Mouse (Mus musculus): ENCODE results near the gene Wap. TPM values are rescaled to one million over a fixed set of nuclear protein-coding genes. Genes with fewer than 3 reads are reported as not detected.

Gene Wap
- total RNA-seq, 2 experiments from 2014 or later: not detected

- no peak for DNase-seq
Measured at GRCm38 (mm10) chr11:6597523-6597922, 40.9 kb downstream of the Wap start.

DNA sequence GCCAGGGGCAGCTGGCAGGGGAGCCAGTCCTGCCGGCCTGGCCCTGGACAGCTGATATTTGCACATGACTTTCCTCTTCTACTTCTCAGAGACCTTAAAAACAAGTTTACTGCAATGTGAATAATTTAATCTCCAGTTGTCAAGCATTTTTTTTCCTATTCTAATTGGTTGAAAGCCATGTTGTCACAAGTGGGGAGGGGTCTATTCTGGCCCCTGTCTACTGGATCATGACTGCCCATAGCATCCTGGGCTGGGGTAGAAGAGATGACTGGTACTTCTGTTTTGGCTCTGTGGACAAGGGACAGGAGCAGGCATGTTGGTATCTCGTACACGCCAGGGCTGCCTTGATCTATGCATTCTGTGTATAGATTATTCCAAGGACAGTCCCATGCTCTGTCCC is 41.8 kb downstream of the Wap start:
- no peak for DNase-seq

- no peak for DNase-seq
Measured at GRCm38 (mm10) chr11:6596205-6596604, 42.2 kb downstream of the Wap start.

GRCm38 (mm10) chr11:6595339-6595738 is 43.1 kb downstream of the Wap start:
- no peak for DNase-seq

DNA sequence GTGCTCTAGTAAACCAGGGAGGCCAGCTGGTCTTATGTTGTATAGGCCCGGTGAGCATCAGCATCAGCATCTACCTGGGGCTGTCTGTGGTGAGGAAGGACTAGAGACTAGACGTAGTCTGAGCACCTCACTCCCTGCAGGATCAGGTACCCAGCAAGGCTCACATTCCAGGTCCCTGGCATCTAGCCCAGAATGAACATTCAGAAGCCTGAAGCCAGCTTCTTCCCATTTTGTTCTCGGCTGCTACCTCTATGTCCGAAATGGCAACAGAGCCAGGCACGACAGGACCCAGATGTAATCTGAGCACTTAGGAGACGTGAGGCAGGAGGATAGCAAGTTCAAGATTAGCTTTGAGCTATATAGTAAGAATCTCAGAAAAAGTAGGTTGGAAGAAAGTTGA is 43.6 kb downstream of the Wap start:
- DNase-seq: no peak

- DNase-seq: no peak
Measured at GRCm38 (mm10) chr11:6593406-6593805, 45.0 kb downstream of the Wap start.

- DNase-seq: no peak
Measured at GRCm38 (mm10) chr11:6590933-6591675, 47.3 kb downstream of the Wap start.

DNA sequence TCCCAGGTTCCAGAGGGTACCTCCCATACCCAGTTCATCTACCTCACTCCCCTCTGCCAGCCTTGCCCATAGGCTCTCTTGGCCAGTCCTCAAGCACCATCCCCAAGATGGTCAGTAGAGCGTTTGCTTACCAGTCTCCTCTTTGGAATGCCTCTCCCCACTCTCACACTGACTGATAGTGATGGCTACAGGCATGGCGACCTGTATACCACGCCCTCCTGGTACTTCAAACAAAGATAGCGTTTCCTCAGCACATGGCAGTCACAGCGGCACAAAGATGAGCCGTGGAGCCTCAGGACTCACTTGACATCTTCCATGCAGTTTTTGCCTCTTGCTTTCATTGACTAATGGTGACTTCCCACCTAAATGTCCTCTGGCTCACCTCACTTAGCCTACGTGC is 48.6 kb downstream of the Wap start:
- no peak for DNase-seq

DNA sequence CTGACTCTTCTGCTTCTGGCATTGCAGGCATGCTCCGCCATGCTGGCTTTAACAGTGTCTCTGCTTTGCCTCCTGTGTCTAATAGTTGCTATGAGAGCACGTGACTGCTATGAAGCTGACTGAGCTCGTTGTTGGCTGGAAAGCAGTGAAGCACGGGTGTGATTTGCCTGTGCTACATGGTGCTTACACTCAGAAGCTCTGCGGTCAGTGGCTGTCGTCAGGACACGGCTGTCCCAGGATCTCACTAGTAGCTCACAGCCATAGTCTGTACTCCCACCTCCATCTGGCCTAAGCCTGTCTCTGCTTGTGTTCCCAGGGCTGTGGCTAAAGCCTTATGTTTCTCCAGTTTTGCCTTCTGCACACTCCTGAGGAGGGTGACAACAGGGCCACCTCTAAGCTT is 50.1 kb downstream of the Wap start:
- no peak for DNase-seq

DNA sequence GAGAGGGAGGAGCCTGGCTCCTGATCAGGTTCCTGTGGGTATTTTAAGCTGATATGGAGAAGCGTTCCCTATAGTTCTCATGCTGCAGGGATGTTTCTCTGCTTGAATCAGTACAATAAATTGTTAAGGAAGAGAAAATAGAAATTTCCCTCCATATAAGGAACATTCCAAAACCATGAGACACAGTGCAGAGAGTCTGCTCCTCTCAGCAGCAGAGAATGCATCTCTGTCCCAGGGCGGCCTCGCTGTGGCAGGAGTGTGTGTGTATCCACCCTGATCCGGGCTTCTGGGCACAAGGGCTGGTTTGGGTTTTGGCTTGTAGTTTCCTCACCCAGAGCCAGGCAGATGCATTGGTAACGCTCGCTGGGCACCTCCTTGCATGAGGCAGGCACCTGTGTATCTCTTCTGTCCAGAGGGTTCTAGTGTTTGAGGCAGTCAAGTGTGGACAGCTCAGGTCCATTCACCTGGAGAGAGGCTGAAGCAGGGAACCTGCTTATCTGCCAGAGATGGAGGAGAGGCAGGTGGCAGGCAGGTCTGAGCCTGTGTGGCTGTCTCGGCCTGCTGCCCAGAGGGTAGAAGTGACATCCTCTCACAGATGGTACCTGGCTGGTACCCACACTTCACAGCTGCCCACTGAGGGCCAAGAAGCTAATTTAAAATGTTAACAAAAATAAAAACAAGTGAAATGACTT is 51.0 kb downstream of the Wap start:
- DNase-seq: no peak

GRCm38 (mm10) chr11:6586660-6587059 is 51.8 kb downstream of the Wap start:
- DNase-seq: no peak

DNA sequence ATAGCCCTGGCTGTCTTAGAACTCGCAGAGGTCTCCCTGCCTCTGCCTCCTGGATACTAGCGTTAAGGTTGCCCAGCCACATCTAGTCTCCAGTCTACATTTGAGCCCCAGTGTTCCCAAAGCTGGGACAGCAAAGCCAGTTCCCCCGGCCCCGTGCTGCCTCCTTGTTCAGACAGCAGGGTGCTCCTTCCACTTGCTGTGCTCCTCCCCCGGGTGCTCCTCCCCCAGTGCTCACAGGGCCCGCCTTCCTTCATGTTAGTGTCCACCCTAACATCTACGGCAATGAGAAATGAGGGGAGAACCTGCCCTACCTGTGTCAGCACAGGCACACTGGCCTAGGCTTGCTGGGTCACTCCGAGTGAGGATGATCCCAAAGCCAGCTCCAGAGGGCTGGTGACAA is 52.7 kb downstream of the Wap start:
- DNase-seq: no peak

Other genes starting within 250 kb of the Wap start
- 10 to 100 TPM; 49.1 to 51.0 TPM for gene Zmiz2, start 249.6 kb downstream of the Wap start, total RNA-seq (2021)
- gene Ppia, start 223.2 kb downstream of the Wap start, total RNA-seq (2021): 1,000 to 10,000 TPM; 1,935 TPM
- 10 to 100 TPM; 64.9 to 68.8 TPM for gene H2afv, start 194.2 kb downstream of the Wap start, total RNA-seq (2021)
- gene Purb, start 162.7 kb downstream of the Wap start, total RNA-seq (2021): 10 to 100 TPM; 72.5 to 82.2 TPM
- gene Myo1g, start 117.7 kb downstream of the Wap start, total RNA-seq (2021): 1 to 10 TPM; 2.0 to 2.3 TPM
- gene Ccm2, start 91.8 kb downstream of the Wap start, total RNA-seq (2021): 10 to 100 TPM; 32.0 to 45.7 TPM
- 1 to 10 TPM; 1.0 to 1.6 TPM for gene Nacad, start 32.6 kb downstream of the Wap start, total RNA-seq (2021)
- gene Tbrg4, start 12.6 kb downstream of the Wap start, total RNA-seq (2021): 10 to 100 TPM; 61.7 to 64.5 TPM
- gene Ramp3, start 19.9 kb upstream of the Wap start, total RNA-seq (2021): 10 to 100 TPM; 14.6 to 20.1 TPM
- gene Gm11983, start 199.0 kb upstream of the Wap start, total RNA-seq (2021): not detected